8 mouse cellular contexts compared by ENCODE assay signal in genomic region chr15:85599887-85600695, GRCm38 (mm10). TPM values are rescaled to one million over a fixed set of nuclear protein-coding genes. Genes with fewer than 3 reads are reported as not detected.
A peak's percentile ranks its signal among the peaks of the same experiment; 100 is the strongest.
DNase-seq lines count a peak whose midpoint lies in the region; ATAC-seq and TF ChIP-seq lines count a peak whose summit lies in the region.

No protein-coding gene starts in this region.

- TF ChIP-seq POLR2A in ES-Bruce4 (IDR thresholded peaks at IDR 0.05; ENCODE audit: insufficient read depth, low read length): no peak

- H3K27me3 ChIP-seq in ES-Bruce4 (ENCODE audit: control insufficient read depth, insufficient read depth, low read length, poor library complexity, severe bottlenecking): no peaks in the 10 kb centered on the region
- H3K27me3 ChIP-seq in embryonic facial prominence, embryonic 13.5 days: no peaks in the 10 kb centered on the region
- H3K27me3 ChIP-seq in heart, embryonic 16.5 days (ENCODE audit: control insufficient read depth, insufficient read depth, low read length): peaks cover 2% of the 10 kb centered on the region; the same call in 1 of the 2 replicates
- H3K27me3 ChIP-seq in midbrain, embryonic 15.5 days (replicated peaks): no peaks in the 10 kb centered on the region

- H3K4me3 ChIP-seq in left cerebral cortex, adult 2 months: no peak overlapping the region
- H3K4me3 ChIP-seq in ES-Bruce4 (ENCODE audit: low read depth, low read length): no peak overlapping the region
- H3K4me3 ChIP-seq in embryonic facial prominence, embryonic 13.5 days: no peak overlapping the region
- no peak overlapping the region for H3K4me3 ChIP-seq in heart, embryonic 16.5 days (ENCODE audit: low read length)
- H3K4me3 ChIP-seq in midbrain, embryonic 15.5 days: no peak overlapping the region

- peak overlapping the region; percentile 66 for H3K27ac ChIP-seq in left cerebral cortex, adult 2 months
- H3K27ac ChIP-seq in ES-Bruce4 (ENCODE audit: insufficient read depth, low read length): no peak overlapping the region
- peak overlapping the region; percentile 22; the same call in 1 of the 2 replicates for H3K27ac ChIP-seq in embryonic facial prominence, embryonic 13.5 days
- H3K27ac ChIP-seq in heart, embryonic 16.5 days (ENCODE audit: low read length): no peak overlapping the region
- no peak overlapping the region for H3K27ac ChIP-seq in midbrain, embryonic 15.5 days

- 0 out of 2 replicates have a peak, but pooled peaks have one; percentile 34 for ATAC-seq in embryonic facial prominence, embryonic 13.5 days (ENCODE audit: insufficient number of reproducible peaks, insufficient read depth, low FRiP score, low TSS enrichment, low read depth)
- ATAC-seq in heart, embryonic 16.5 days (replicated peaks; ENCODE audit: extremely low read depth, insufficient read depth, low FRiP score): peak; percentile 84
- ATAC-seq in midbrain, embryonic 15.5 days (replicated peaks): peak; percentile 37; the same call in 1 of the 2 replicates

- no peaks in the 10 kb centered on the region for H3K9me3 ChIP-seq in ES-Bruce4 (replicated peaks; ENCODE audit: control insufficient read depth, insufficient read depth, low read length, poor library complexity, severe bottlenecking)
- no peaks in the 10 kb centered on the region for H3K9me3 ChIP-seq in embryonic facial prominence, embryonic 13.5 days
- peaks cover 4% of the 10 kb centered on the region; the same call in 1 of the 2 replicates for H3K9me3 ChIP-seq in heart, embryonic 16.5 days (replicated peaks; ENCODE audit: control insufficient read depth, low read length)
- H3K9me3 ChIP-seq in midbrain, embryonic 15.5 days: no peaks in the 10 kb centered on the region

- peak in 1 of 2 experiments; percentile 28 for DNase-seq in left cerebral cortex, adult 2 months (ENCODE audit: extremely low spot score in 1 of 2, low spot score in 2 of 2)
- no peak for DNase-seq in left cerebral cortex, adult 9 months (ENCODE audit: low spot score in 2 of 2)
- peak; percentile 95 for DNase-seq in kidney, postnatal 14 days
- DNase-seq in cerebellum, adult 11-12 months: no peak

- 15% methylated on average over 18 of the region's 18 CpGs for WGBS in embryonic facial prominence, embryonic 13.5 days
- WGBS in heart, embryonic 16.5 days: 26% methylated on average over 17 of the region's 18 CpGs
- 25% methylated on average over 18 of the region's 18 CpGs for WGBS in midbrain, embryonic 15.5 days

- H3K4me2 ChIP-seq in embryonic facial prominence, embryonic 13.5 days: peak overlapping the region; percentile 22
- H3K4me2 ChIP-seq in heart, embryonic 16.5 days (ENCODE audit: low read depth, low read length): peak overlapping the region; percentile 40
- H3K4me2 ChIP-seq in midbrain, embryonic 15.5 days: no peak overlapping the region

- TF ChIP-seq EP300 in ES-Bruce4 (IDR thresholded peaks at IDR 0.05; ENCODE audit: insufficient read depth, low read depth, low read length): 0 out of 2 replicates have a peak, but pooled peaks have one; percentile 17

- H3K9ac ChIP-seq in ES-Bruce4 (ENCODE audit: low read depth, poor library complexity, severe bottlenecking): no peak overlapping the region
- no peak overlapping the region for H3K9ac ChIP-seq in embryonic facial prominence, embryonic 13.5 days
- no peak overlapping the region for H3K9ac ChIP-seq in heart, embryonic 16.5 days (ENCODE audit: low read length)
- H3K9ac ChIP-seq in midbrain, embryonic 15.5 days: no peak overlapping the region

- intact Hi-C loops in left cerebral cortex, adult 2 months (cut with DNase I): loop anchor here (1.0 to 5.0 kb wide), 2 partner anchors 109 to 267 kb away; no protein-coding TSS in a partner anchor

- no peak for TF ChIP-seq CTCF in left cerebral cortex, adult 2 months (IDR thresholded peaks at IDR 0.05)
- TF ChIP-seq CTCF in ES-Bruce4 (IDR thresholded peaks at IDR 0.05; ENCODE audit: low read depth, low read length): no peak

- no peaks in the 10 kb centered on the region for H3K36me3 ChIP-seq in ES-Bruce4 (ENCODE audit: control insufficient read depth, insufficient read depth, low read length, poor library complexity, severe bottlenecking)
- H3K36me3 ChIP-seq in embryonic facial prominence, embryonic 13.5 days: no peaks in the 10 kb centered on the region
- H3K36me3 ChIP-seq in heart, embryonic 16.5 days (ENCODE audit: control insufficient read depth, insufficient read depth): no peaks in the 10 kb centered on the region
- no peaks in the 10 kb centered on the region for H3K36me3 ChIP-seq in midbrain, embryonic 15.5 days (replicated peaks)

- H3K4me1 ChIP-seq in ES-Bruce4 (ENCODE audit: control insufficient read depth, insufficient read depth, low read length): no peaks in the 10 kb centered on the region
- peaks cover 14% of the 10 kb centered on the region; the same call in 1 of the 2 replicates for H3K4me1 ChIP-seq in embryonic facial prominence, embryonic 13.5 days
- peaks cover 10% of the 10 kb centered on the region; the same call in 1 of the 2 replicates for H3K4me1 ChIP-seq in heart, embryonic 16.5 days (ENCODE audit: control insufficient read depth, insufficient read depth, low read length)
- peaks cover 7% of the 10 kb centered on the region; the same call in 1 of the 2 replicates for H3K4me1 ChIP-seq in midbrain, embryonic 15.5 days

RNA-seq across cellular contexts. Expression of gene Wnt7b, which starts 17.8 kb away (rescaled TPM):
- total RNA-seq in left cerebral cortex, adult 2 months (2021): 10 to 100 TPM; 33.8 to 35.5 TPM
- 29.8 and 30.2 TPM in 2 replicates for polyA plus RNA-seq in ES-Bruce4 (2011; ENCODE audit: insufficient read depth, insufficient read length, low read depth, missing spikeins)
- 35.0 and 44.9 TPM in 2 replicates for polyA plus RNA-seq in embryonic facial prominence, embryonic 13.5 days (2015; fragmentation: Nextera tagmentation; extraction: Ambion mirVana)
- 0.97 and 4.0 TPM in 2 replicates for polyA plus RNA-seq in heart, embryonic 16.5 days (2015; fragmentation: Nextera tagmentation; extraction: Ambion mirVana)
- 33.2 and 35.0 TPM in 2 replicates for polyA plus RNA-seq in midbrain, embryonic 15.5 days (2015; fragmentation: Nextera tagmentation; extraction: Ambion mirVana)

Comparison
In these comparisons a context has a peak if more than half of its experiments do, and no peak if none do; other contexts are left out.
1. H3K27ac ChIP-seq: peak in left cerebral cortex, adult 2 months (single experiment) and embryonic facial prominence, embryonic 13.5 days (single experiment); none in ES-Bruce4 (single experiment), heart, embryonic 16.5 days (single experiment) and midbrain, embryonic 15.5 days (single experiment).
2. ATAC-seq: peak in every context shown above with its lines; median percentile 84 in heart, embryonic 16.5 days; 37 in midbrain, embryonic 15.5 days; 34 in embryonic facial prominence, embryonic 13.5 days.